Mouse (Mus musculus): ENCODE results near the gene Tpsab1.

Tpsab1 gene

DNA sequence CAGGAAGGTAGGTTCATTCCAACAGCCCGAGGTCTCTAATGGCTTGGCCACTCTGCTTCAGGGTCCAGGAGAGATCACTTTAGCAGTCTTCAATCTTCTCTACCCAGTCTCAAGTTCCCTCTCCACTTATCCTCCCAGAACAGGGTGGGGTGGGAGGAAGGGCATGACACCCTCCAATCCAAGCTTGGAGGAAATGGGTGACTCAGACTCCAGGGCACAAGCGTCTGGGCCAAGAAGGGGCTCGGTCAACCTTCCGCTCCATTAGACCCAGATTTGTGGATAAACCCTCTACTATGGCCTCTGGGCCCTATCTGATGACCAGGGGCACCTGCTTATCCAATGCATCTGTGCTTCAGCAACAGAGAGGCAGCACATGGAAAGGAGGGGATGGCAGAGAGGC is at the start of gene Tpsab1:
Gene Tpsab1 (minus strand): TSS at position 101 of the 400 bp plus-strand sequence.
- no peak for DNase-seq (ENCODE audit: low read depth in 1 of 2, low spot score in 2 of 2)

GRCm38 (mm10) chr17:25394526-25394925 is 49.2 kb upstream of the Tpsab1 start:
- no peak for DNase-seq (ENCODE audit: low read depth in 1 of 2, low spot score in 2 of 2)

DNA sequence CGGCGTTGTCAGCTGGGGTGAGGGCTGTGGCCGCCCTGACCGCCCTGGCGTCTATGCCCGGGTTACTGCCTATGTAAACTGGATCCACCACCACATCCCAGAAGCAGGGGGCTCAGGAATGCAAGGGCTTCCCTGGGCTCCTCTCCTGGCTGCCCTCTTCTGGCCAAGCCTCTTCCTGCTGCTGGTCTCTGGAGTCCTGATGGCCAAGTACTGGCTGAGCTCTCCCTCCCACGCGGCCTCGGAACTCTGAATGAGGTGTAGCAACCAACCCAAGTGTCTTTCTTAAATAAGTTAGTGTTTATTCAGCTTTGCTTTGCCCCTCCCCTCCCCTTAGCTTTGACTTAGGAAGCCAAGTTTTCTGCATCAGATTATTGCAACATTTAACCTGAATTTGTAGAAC is 28.6 kb upstream of the Tpsab1 start:
- DNase-seq (ENCODE audit: low read depth in 1 of 2, low spot score in 2 of 2): no peak

GRCm38 (mm10) chr17:25372491-25372890 is 27.1 kb upstream of the Tpsab1 start:
- DNase-seq (ENCODE audit: low read depth in 1 of 2, low spot score in 2 of 2): no peak

DNA sequence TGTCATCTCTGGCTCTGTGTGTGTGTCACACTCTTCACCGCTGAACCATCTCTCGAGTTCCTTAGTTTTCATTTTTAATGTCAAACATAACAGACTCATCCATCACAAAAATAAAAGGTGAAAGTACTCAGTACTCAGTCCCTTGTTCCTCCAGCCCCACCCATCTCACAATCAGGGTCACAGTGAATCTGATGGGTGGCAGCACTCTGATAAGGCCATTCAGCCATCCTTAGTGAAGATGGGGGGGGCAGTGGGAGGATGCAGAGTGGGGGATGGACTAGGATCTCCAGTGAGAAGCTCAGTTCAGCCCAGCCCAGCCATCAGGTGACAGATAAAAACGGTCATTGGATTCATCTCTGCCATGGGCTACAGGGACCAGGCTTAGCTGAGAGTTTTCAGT is 23.6 kb upstream of the Tpsab1 start, which contains the start of gene Tpsg1:
Gene Tpsg1 (plus strand): TSS at position 301 of the 400 bp plus-strand sequence.
- DNase-seq (ENCODE audit: low read depth in 1 of 2, low spot score in 2 of 2): no peak

DNA sequence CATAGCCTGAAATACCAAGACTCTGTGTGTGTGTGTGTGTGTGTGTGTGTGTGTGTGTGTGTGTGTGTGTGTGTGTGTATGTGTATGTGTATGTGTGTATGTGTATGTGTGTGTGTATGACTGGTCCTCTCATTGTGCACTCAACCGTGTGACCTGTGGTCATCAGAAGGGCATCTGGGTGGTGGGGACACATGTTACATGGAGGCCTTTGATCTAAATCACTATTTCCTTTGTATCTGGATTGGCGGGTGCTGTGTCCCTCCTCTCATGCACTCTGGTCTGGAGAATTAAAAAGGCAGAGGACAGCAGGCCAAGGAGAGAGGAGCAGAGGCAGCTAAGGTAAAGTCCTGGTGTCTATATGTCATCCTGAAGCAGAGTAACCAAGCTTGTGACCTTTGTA is 20.6 kb upstream of the Tpsab1 start, which contains the start of gene Tpsb2:
Gene Tpsb2 (plus strand): TSS at position 301 of the 400 bp plus-strand sequence.
- no peak for DNase-seq (ENCODE audit: low read depth in 1 of 2, low spot score in 2 of 2)

DNA sequence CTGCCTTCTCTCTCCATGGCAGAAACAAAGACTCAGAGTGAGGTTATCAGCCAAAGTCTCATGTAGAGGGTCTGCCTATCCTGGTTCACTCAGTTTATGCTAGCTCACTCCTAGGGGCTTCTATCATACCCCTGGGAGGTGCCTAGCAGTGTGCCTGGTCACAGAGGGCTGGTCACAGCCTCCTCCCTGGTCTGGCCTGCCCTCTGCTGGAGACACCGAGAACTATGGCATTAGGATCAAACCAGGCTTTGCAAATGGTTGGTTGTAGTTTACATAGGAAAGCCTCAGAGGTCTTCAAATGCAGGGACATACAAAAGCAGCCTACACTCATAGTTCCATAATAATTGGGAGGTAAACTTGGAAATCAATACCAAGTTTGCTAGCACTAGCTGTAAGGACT is 18.4 kb upstream of the Tpsab1 start:
- no peak for DNase-seq (ENCODE audit: low read depth in 1 of 2, low spot score in 2 of 2)

GRCm38 (mm10) chr17:25361291-25361690 is 15.9 kb upstream of the Tpsab1 start:
- no peak for DNase-seq (ENCODE audit: low read depth in 1 of 2, low spot score in 2 of 2)

- no peak for DNase-seq (ENCODE audit: low read depth in 1 of 2, low spot score in 2 of 2)
Measured at GRCm38 (mm10) chr17:25341490-25341889, 3.9 kb downstream of the Tpsab1 start.

DNA sequence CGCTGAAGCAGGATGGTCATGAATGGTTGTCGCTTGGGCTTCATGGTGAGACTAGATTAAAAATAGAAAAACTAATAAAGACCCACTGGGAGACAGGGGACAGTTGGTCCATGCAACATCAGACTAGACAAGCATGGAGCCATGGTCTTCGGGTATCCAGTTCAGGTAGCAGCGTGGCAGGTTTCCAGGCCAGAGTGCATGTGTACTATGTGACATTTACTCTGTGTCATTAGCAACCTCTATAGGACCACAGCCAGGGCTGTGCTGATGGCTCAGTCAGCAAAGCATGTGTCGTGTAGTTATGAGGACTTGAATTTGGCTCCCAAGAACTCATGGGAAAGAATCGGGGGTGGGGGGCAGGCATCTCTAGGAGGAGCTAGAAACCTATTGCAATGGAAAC is 5.4 kb downstream of the Tpsab1 start:
- no peak for DNase-seq (ENCODE audit: low read depth in 1 of 2, low spot score in 2 of 2)

- DNase-seq (ENCODE audit: low read depth in 1 of 2, low spot score in 2 of 2): no peak
Measured at GRCm38 (mm10) chr17:25338218-25338617, 7.1 kb downstream of the Tpsab1 start.

DNA sequence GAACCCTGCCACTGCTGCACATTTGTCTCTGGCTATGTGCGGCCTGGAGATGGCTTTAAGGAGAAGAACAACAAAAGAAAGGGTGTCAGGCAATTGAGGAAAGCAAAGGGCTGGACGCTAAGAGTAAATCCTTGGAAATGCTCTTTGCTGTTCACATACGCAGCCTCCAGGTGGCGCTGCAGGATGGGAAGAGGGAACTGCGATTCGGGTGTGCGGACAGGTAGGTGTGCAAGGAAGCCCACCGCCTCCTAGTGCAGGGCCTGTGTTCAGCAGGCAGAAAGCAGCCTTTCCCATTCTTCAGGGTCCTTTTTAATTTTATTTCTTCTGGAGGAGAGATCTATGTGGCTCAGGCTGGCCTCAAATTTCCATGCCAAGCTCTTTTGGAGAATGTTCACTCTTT is 11.4 kb downstream of the Tpsab1 start:
- DNase-seq (ENCODE audit: low read depth in 1 of 2, low spot score in 2 of 2): no peak

DNA sequence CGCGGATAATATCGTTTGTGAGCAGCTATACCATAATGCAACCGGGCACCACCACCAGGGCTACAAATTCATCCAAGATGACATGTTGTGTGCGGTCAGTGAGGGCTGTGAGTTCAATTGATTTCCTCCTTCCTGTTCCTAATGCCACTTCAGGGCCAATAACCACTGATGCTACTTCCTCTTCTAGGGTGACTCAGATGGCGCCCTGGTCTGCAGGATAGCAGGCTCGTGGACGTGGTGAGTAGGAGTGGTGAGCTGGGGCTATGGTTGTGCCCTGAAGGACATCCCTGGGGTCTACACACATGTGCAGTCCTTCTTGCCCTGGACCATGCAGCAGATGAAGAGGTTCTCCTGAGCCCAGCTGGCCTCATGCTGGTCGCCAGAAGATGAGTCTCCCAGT is 13.0 kb downstream of the Tpsab1 start:
- peak in 1 of 2 experiments; percentile 17 for DNase-seq (ENCODE audit: low read depth in 1 of 2, low spot score in 2 of 2)

- no peak for DNase-seq (ENCODE audit: low read depth in 1 of 2, low spot score in 2 of 2)
Measured at GRCm38 (mm10) chr17:25322930-25323329, 22.4 kb downstream of the Tpsab1 start.

- no peak for DNase-seq (ENCODE audit: low read depth in 1 of 2, low spot score in 2 of 2)
Measured at GRCm38 (mm10) chr17:25320819-25321218, 24.5 kb downstream of the Tpsab1 start.

DNA sequence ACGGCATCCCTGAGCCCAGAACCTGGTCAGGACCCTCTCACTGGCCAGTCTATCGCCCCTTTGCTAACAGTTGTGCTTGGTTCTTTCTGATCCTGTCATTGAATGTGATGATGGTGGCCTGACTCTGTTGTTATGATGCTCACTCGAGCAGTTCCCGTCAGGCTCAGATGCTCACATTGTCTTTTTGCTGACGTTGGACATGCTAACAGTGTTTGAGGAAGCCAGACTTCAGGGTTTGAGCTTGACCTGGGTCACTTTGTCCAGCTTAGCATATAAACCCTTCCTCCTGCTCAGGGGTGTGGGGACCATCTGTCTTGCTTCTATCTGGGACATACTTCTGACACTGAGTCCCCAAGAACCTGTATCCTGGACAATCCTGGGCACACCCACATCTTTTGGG is 27.0 kb downstream of the Tpsab1 start, which contains the start of gene Prss29:
Gene Prss29 (plus strand): TSS at position 301 of the 400 bp plus-strand sequence.
- DNase-seq (ENCODE audit: low read depth in 1 of 2, low spot score in 2 of 2): no peak

DNA sequence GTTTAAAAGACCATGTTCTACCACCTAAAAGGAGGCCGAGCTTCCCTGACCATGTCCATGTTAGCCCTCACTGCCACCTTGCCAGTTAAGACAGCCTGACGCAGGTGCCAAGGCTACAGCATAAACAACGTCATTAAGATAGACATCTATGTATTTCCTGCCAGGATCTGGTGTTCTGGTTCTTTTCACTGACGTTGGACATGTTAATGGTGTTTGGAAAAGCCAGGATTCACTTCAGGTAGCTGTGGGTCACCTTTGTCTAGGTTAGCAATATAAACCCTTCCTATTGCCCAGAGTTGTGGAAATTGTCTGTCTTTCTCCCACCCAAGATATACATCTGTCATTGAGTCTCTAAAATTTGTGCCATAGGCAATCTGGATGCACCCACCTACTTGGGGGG is 37.0 kb downstream of the Tpsab1 start, which contains the start of gene Prss28:
Gene Prss28 (plus strand): TSS at position 301 of the 400 bp plus-strand sequence.
- no peak for DNase-seq (ENCODE audit: low read depth in 1 of 2, low spot score in 2 of 2)

DNA sequence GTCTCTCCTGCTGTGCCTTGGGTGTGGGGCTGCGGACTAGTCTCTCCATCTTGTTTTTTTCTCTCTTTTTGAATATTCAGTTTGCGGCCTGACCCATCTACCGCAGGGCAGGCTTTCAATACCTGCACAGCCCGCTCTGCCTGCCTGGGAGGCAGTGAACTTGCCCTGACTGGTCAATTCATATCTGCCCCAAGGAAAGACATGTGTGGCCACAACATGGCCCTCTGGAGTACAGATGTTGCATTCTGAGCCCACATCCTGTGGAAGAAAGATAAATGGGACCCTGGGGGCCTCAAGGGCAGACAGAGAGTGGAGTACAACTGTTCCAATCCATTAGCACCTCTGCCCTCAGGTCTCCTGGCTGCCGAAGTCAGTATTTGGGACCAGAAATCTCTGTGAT is 47.3 kb downstream of the Tpsab1 start, which contains the start of gene Prss34:
Gene Prss34 (plus strand): TSS at position 301 of the 400 bp plus-strand sequence.
- no peak for DNase-seq (ENCODE audit: low read depth in 1 of 2, low spot score in 2 of 2)

GRCm38 (mm10) chr17:25294111-25294510 is 51.3 kb downstream of the Tpsab1 start:
- DNase-seq (ENCODE audit: low read depth in 1 of 2, low spot score in 2 of 2): no peak

GRCm38 (mm10) chr17:25293495-25293894 is 51.9 kb downstream of the Tpsab1 start:
- no peak for DNase-seq (ENCODE audit: low read depth in 1 of 2, low spot score in 2 of 2)
